Mouse (Mus musculus): ENCODE measurements around the gene Skp1a.

The Skp1a gene

GRCm38 (mm10) chr11:52277433-52278150 is 45.8 kb downstream of the Skp1a start:
- no peak for DNase-seq (ENCODE audit: low spot score)

- DNase-seq (ENCODE audit: low spot score), result no peak
Observed at GRCm38 (mm10) chr11:52278164-52278563, 46.4 kb downstream of the Skp1a start.

GRCm38 (mm10) chr11:52278991-52279390 is 47.2 kb downstream of the Skp1a start:
- no peak for DNase-seq (ENCODE audit: low spot score)

- DNase-seq (ENCODE audit: low spot score), result no peak
Observed at GRCm38 (mm10) chr11:52279611-52280145, 47.9 kb downstream of the Skp1a start.

GRCm38 (mm10) chr11:52280566-52281455 is 49.0 kb downstream of the Skp1a start:
- DNase-seq (ENCODE audit: low spot score), result no peak

- DNase-seq (ENCODE audit: low spot score), result no peak
Observed at GRCm38 (mm10) chr11:52281568-52282328, 50.0 kb downstream of the Skp1a start.

GRCm38 (mm10) chr11:52282420-52282773 is 50.6 kb downstream of the Skp1a start:
- no peak for DNase-seq (ENCODE audit: low spot score)

GRCm38 (mm10) chr11:52282774-52283595 is 51.2 kb downstream of the Skp1a start, which contains the start of gene Tcf7:
Gene Tcf7 (minus strand): TSS chr11:52283014.
- DNase-seq (ENCODE audit: low spot score), result no peak

GRCm38 (mm10) chr11:52283596-52284571 is 52.1 kb downstream of the Skp1a start:
- no peak for DNase-seq (ENCODE audit: low spot score)

- no peak for DNase-seq (ENCODE audit: low spot score)
Observed at GRCm38 (mm10) chr11:52286301-52286957, 54.6 kb downstream of the Skp1a start.

GRCm38 (mm10) chr11:52286958-52287305 is 55.1 kb downstream of the Skp1a start:
- no peak for DNase-seq (ENCODE audit: low spot score)

GRCm38 (mm10) chr11:52292346-52292745 is 60.6 kb downstream of the Skp1a start:
- DNase-seq (ENCODE audit: low spot score), result no peak

- no peak for DNase-seq (ENCODE audit: low spot score)
Observed at GRCm38 (mm10) chr11:52292894-52293293, 61.1 kb downstream of the Skp1a start.

GRCm38 (mm10) chr11:52294103-52294502 is 62.3 kb downstream of the Skp1a start:
- DNase-seq (ENCODE audit: low spot score), result no peak

Measured in urinary bladder, postnatal 10 days (tissue).